Mouse (Mus musculus): ENCODE measurements around the gene Ccdc169. TPM values are rescaled to one million over a fixed set of nuclear protein-coding genes. Genes with fewer than 3 reads are reported as not detected.
"Not testable (repeated sequence)": the region's sequence is repeated elsewhere in the genome, so short reads cannot be mapped to it uniquely, and the experiment has no call there.

The Ccdc169 gene
- total RNA-seq, 2 experiments from 2014 or later, result not detected

DNA sequence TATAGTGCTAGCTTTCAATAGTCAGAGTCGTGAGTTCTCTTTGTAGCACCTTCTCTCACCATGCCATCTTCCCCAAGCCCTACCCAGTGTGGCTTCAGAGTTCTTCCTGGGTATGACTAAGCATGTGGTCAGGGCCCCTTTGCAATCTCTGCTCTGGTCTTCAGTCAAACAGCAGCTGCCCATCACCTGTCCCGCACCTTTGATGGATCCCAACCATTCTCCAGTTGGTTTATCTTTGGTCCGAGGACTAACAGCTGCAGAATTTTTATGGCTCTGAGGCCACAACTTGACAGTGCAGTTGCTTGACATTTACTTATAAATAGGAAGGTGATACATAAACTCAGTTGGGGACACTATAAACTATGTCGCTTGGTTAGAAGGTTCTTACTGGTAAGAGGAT, 54.5 kb downstream of the Ccdc169 start:
- intact Hi-C loops (cut with DNase I), result loop anchor here (5.0 kb wide), 1 partner anchor 51 kb away; the partner anchor contains the start of gene Dclk1

DNA sequence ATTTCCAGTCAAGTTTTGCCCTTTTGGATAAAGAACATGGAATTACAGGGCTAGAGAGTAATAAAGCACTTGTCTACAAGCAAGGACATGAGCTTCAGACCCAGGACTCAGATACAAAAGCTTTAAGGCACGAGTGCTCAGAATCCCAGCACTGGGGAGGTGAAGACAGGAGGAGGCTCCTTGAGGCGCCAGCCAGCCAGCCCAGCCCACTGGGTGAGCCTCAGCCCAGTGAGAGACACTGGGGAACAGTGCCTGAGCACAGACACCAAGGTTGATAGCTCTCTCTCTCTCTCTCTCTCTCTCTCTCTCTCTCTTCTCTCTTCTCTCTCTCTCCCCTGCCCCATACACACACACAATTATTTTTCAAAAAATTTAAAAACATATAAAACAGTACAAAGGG, 56.2 kb downstream of the Ccdc169 start:
- intact Hi-C loops (cut with DNase I), result loop anchor here (5.0 kb wide), 1 partner anchor 49 kb away; the partner anchor contains the start of gene Dclk1
- no peak for DNase-seq

More for the DNA sequence above, 54.5 kb downstream of the Ccdc169 start:
- no peak for DNase-seq

DNA sequence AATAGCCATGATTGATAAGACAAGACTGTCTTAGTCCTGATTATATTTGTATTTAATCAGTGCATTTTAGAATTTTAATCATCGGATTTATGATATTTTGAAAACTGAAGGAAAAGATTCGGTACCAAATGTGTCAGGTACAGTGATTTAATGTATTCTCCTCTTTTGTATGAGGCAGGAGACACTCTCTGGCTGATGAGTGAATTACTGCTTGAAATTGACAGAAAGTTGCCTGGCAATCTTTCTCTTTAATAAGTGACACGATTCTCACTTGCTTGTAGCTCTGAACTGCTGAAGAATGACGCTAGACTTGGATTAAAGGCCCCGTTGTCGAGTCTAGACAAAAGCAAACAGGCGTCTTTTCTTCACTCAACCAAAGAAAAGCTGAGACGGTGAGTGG, 57.7 kb downstream of the Ccdc169 start:
- DNase-seq, result no peak
- intact Hi-C loops (cut with DNase I), result loop anchor here (5.0 kb wide), 1 partner anchor 48 kb away; the partner anchor contains the start of gene Dclk1

DNA sequence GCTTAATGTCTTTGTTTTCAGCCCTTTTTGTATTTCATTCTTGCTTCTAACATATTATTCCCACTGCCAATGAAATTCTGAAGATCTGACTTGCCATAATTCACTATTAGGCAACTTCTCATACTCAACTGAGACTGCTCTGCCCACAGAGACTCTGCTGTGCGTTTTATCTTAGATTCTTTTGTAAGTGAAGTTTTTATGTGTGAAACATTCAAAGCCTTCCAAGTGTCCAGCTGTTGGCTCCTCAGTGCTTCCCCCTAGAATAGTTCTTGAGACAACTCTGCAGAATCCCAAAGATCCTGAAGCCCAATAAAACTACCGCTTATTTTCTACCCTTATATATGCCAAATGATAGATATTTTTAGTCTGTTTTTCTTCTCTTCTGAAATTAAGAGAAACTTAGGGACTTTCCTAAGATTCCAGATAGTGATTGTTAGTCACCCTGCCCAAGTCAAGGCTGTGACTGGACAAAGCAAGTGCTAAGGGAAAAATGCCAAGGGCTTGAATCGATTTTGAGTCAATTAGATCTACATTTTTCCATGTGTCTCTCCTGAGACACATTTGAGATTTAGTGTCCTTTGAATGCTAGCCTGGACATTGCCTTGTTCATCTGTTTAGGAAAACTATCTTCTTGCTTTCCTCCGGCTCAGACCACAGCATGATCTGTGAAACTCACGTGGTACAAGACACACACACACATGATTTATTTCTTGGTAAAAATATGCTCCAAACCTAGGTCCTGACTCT, 58.6 kb downstream of the Ccdc169 start:
- intact Hi-C loops (cut with DNase I), result no loop called here
- peak in 1 of 2 experiments; percentile 15 for DNase-seq

DNA sequence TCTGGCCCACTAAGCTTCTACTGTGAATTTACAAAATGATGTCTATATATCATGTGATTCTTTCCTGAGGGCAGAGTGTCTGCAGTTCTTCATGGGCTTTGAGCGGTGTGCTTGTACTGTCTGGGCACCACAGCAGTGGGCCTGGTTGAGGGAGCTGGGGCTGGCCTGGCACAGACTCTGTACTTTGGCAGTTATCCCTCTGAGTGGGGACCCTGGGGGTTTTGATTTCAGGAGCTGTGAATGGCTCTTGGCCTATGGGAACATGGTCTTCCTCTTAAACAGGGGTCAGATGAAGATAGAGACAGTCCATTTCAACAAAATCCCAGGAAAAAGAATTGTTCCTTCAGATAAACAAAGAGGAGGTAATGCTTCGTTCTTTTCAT, 59.2 kb downstream of the Ccdc169 start:
- no peak for DNase-seq
- intact Hi-C loops (cut with DNase I), result no loop called here

DNA sequence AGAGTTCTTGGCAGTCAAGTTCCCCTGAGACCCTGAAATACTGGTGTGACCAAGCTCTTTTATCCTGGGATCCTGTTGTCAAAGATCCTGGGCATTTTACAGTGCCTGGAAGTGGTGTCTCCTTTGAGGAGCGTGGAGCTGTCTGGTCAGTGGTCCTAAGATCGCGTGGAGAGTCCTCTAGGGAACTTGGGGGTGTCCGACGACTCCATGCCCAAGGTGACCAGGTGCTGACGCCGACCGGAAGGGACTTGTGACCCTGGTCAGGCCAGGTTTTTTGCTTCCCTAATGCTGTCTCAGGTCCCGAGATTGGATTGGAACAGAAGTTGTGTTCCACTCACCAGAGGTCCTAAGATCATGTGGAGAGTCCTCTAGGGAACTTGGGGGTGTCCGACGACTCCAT, 66.5 kb downstream of the Ccdc169 start:
- DNase-seq; intact Hi-C loops (cut with DNase I): not testable (repeated sequence)

DNA sequence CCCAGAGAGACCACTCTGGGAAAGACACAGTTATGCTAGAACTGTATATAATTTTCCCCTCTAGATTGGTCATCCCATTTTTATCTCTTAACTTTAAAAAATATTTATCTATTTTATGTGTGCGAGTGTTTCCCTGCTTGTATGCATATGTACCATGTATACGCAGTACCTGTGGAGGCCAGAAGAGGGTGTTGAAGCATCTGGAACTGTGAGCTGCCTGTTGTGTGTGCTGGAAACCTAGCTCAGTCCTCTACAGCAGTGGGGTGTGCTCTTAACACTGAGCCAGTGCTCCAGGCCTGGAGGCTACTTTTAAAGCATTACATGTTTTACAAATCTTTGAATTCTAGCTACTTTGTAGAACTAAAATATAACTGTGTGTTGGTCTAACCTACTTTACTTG, 69.3 kb downstream of the Ccdc169 start:
- DNase-seq, result no peak
- intact Hi-C loops (cut with DNase I), result no loop called here

DNA sequence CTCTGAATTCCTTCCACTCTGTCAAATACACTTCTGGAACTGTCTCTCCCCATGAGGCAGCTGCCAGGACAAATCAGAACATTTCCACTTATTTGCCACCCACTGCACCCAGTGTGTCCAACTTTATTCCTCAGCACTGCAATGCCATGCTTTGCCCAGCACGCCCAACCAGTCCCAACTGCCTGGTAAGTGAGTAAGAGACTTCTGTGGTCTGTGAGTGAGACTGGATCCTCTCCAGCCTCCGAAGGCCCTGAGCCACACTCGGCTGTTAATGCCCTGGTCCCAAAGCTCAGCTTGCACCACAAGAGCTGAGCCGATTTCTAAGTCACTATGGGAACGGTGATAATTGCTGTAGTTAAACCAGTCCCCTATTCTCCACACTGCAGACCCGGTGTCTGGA, 70.5 kb downstream of the Ccdc169 start:
- intact Hi-C loops (cut with DNase I), result no loop called here
- DNase-seq, result no peak

DNA sequence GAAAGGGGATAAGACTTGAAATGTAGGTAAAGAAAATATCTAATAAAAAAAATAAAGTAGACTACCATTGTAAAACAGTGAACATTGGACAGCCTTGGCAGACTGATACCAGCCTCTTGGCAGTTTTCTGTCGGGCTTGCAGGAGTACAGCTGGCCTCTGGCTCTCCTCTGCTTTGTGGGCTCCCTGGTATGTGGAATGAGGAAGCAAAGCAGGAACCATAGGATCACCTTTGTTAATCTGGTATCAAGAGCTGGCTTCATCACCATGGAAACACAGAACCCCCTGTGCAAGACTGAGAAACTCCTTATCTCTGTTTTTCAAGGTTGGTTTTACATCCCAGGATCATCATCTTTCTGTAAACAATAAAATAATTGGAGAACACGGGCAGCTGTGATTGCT, 75.1 kb downstream of the Ccdc169 start:
- no peak for DNase-seq
- intact Hi-C loops (cut with DNase I), result no loop called here

DNA sequence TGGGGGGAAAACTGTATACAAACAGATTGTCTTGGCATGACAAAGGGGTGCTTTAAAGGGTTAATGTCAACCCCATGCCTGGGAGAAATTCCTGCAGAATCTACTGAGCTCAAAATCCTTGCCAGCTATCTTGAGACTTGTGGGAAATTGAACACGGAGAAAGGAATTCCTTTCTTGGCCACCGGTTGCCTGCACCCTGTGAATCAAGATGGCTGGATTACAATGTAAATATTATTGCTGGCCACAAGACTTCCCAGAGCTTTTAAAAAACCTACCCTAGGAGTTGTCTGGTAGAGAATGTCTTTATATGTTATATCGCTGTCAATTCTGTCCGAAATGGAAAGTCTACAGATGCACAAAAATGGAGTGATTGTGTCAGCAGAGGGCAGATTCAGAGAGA, 76.6 kb downstream of the Ccdc169 start:
- DNase-seq, result no peak
- intact Hi-C loops (cut with DNase I), result no loop called here

DNA sequence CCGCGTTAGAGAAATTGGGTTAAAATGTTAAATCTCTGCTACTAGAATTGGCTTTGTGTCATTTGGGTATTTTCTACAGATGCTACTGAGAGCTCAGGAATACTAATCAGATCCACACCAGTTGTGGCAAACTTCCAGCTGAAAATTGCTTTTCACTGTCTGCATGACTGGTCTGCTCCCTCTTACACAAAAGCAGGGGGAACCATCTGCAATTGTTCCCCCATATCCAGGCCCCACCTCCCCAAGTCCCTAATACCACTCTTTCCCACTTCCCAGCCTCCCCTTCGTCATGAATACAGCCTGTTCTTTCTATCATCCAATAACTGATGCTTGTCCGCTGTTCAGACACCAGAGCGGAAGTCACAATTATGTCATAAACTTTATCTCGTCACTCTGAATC, 77.3 kb downstream of the Ccdc169 start:
- no peak for DNase-seq
- intact Hi-C loops (cut with DNase I), result no loop called here

DNA sequence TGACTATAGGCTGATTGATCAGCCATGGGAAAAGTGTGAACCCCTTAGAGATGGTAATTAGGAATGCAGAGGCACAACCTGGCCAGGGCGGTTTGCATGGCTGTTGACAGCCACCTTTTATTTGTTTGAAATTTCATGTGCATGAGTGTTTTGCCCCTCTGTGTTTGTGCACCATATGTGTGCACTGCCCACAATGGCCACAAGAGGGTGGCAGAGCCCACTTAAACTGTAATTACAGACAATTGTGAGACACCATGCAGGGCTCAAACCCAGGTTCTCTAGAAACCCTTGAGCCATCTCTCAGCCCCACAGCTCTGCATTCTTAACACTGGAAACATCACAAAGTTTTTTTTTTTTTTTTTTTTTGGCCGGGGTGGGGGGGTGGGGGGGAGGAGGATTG, 85.4 kb downstream of the Ccdc169 start:
- DNase-seq, result no peak
- intact Hi-C loops (cut with DNase I), result no loop called here

Small RNAs within 50 kb of the gene (microRNA-seq; reads per million reads assigned to microRNA genes)
- 0 reads per million in 2 experiments for gene Gm22029 (ENCODE audit: borderline number of aligned reads in 2 of 2)

Other genes starting within 250 kb of the Ccdc169 start
- gene Sertm1, start 221.5 kb upstream of the Ccdc169 start, total RNA-seq (2021), result under 1 TPM; 0.14 to 0.17 TPM
- not detected for gene Ccna1, start 81.8 kb upstream of the Ccdc169 start, total RNA-seq (2021)
- 10 to 100 TPM; 40.3 to 40.9 TPM for gene Spg20, start 25.2 kb upstream of the Ccdc169 start, total RNA-seq (2021)
- not detected for gene Sohlh2, start 44.7 kb downstream of the Ccdc169 start, total RNA-seq (2021)
- 1 to 10 TPM; 2.5 to 5.9 TPM for gene Dclk1, start 105.0 kb downstream of the Ccdc169 start, total RNA-seq (2021)